Mouse (Mus musculus) intestine, embryonic 15.5 days (tissue): Measurements from ENCODE around the gene Pxylp1. TPM values are rescaled to one million over a fixed set of nuclear protein-coding genes. Genes with fewer than 3 reads are reported as not detected.
A peak's percentile ranks its signal among the peaks of the same experiment; 100 is the strongest.
"Not testable (repeated sequence)": the region's sequence is repeated elsewhere in the genome, so short reads cannot be mapped to it uniquely, and the experiment has no call there.

Source experiments
- ATAC-seq: fragments of 200-750 bp; cut with Nextera tagmentation; 2 replicates; pipeline ENCODE4 v1.8.0; 2017; ENCODE audit warnings: moderate TSS enrichment, moderate library complexity
- H3K27ac ChIP-seq: fragments of 300-500 bp; sonication (generic); 2 replicates; pipeline ENCODE4 v1.5.1; 2015; ENCODE audit warnings: mild to moderate bottlenecking, inconsistent platforms
- H3K27me3 ChIP-seq: fragments of 300-500 bp; sonication (generic); replicated peaks from 2 replicates; pipeline ENCODE4 v1.6.1; 2015; ENCODE audit warnings: inconsistent platforms
- H3K36me3 ChIP-seq: fragments of 300-500 bp; sonication (generic); 2 replicates; pipeline ENCODE4 v1.6.1; 2015; ENCODE audit warnings: inconsistent platforms
- H3K4me1 ChIP-seq: fragments of 300-500 bp; sonication (generic); replicated peaks from 2 replicates; pipeline ENCODE4 v1.6.1; 2015; ENCODE audit warnings: inconsistent platforms
- H3K4me2 ChIP-seq: fragments of 300-500 bp; sonication (generic); replicated peaks from 2 replicates; pipeline ENCODE4 v1.6.1; 2015; ENCODE audit warnings: mild to moderate bottlenecking, inconsistent platforms
- H3K4me3 ChIP-seq: fragments of 300-500 bp; sonication (generic); replicated peaks from 2 replicates; pipeline ENCODE4 v1.5.1; 2015; ENCODE audit warnings: inconsistent platforms
- H3K9ac ChIP-seq: fragments of 300-500 bp; sonication (generic); 2 replicates; pipeline ENCODE4 v1.6.1; 2015; ENCODE audit warnings: inconsistent platforms
- H3K9me3 ChIP-seq: fragments of 300-500 bp; sonication (generic); 2 replicates; pipeline ENCODE4 v1.6.1; 2016; ENCODE audit warnings: inconsistent platforms
- WGBS: fragments of 180-500 bp; shearing (Covaris S2); methylation state at CpG from one replicate; pipeline ENCODE4 v1.1.7; 2015; 5-methylcytosine and 5-hydroxymethylcytosine counted together
- polyA plus RNA-seq: library from polyadenylated mRNA; unstranded; fragments of >200 nt; fragmentation: Nextera tagmentation; extraction: Ambion mirVana; gene quantifications from 2 replicates; pipeline ENCODE4 v1.2.1, GENCODE M21; 2015

The Pxylp1 gene
- 37.6 and 41.5 TPM in 2 replicates for polyA plus RNA-seq

DNA sequence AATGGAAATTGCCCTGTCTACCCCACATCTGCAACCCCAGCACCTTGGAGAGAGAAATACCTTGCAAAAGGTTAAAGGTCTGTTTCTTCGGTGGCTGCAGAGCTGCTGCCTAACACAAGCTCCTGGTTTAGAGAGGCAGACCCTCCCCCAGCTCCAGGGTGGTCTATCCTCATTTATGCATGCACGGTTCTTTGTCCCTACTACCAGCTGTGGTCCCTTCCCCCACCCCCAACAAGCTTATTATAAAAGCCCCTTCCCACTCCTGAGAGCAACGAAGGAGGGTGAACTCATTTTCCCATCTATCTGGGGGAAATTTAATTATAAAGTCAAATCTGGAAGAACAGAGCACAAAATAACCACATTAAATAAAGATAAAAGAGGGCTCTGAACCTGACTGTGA is at the start of gene Pxylp1:
TSS of gene Pxylp1 (minus strand) at position 124 of the 400 bp plus-strand sequence.
- no peaks in the 10 kb centered on the region for H3K9me3 ChIP-seq
- no peak for ATAC-seq
- no peak within 1 kb of the TSS; the same call in 1 of the 2 replicates for H3K4me2 ChIP-seq
- H3K9ac ChIP-seq: no peak within 1 kb of the TSS
- H3K27me3 ChIP-seq: no peaks in the 10 kb centered on the region
- WGBS: 28% methylated on average over 3 of the region's 3 CpGs
- peaks cover 24% of the 10 kb centered on the region for H3K4me1 ChIP-seq
- H3K27ac ChIP-seq: no peak within 1 kb of the TSS
- H3K36me3 ChIP-seq: no peaks in the 10 kb centered on the region
- H3K4me3 ChIP-seq: no peak within 1 kb of the TSS

- no peaks in the 10 kb centered on the region for H3K9me3 ChIP-seq
- H3K27ac ChIP-seq: no peak overlapping the region
- no peak overlapping the region for H3K9ac ChIP-seq
- no peak overlapping the region for H3K4me2 ChIP-seq
- no peaks in the 10 kb centered on the region for H3K36me3 ChIP-seq
- no peaks in the 10 kb centered on the region for H3K27me3 ChIP-seq
- no peak for ATAC-seq
- H3K4me3 ChIP-seq: no peak overlapping the region
- H3K4me1 ChIP-seq: no peaks in the 10 kb centered on the region
- WGBS: 75% methylated on average over 5 of the region's 5 CpGs
These were observed 46.4 kb upstream of the Pxylp1 start for GRCm38 (mm10) chr9:96938887-96939286.

- H3K4me3 ChIP-seq, H3K27ac ChIP-seq, H3K36me3 ChIP-seq, H3K4me1 ChIP-seq, H3K9ac ChIP-seq, H3K4me2 ChIP-seq, H3K27me3 ChIP-seq, H3K9me3 ChIP-seq, ATAC-seq: not testable (repeated sequence)
- WGBS: 98% methylated on average over 2 of the region's 2 CpGs
These were observed 44.0 kb upstream of the Pxylp1 start for GRCm38 (mm10) chr9:96936427-96936826.

GRCm38 (mm10) chr9:96935556-96936300 is 43.3 kb upstream of the Pxylp1 start:
- no peaks in the 10 kb centered on the region for H3K27me3 ChIP-seq
- H3K4me1 ChIP-seq: no peaks in the 10 kb centered on the region
- H3K9me3 ChIP-seq: no peaks in the 10 kb centered on the region
- no peak for ATAC-seq
- no peaks in the 10 kb centered on the region for H3K36me3 ChIP-seq
- WGBS: 61% methylated on average over 15 of the region's 15 CpGs
- no peak overlapping the region for H3K4me2 ChIP-seq
- no peak overlapping the region for H3K4me3 ChIP-seq
- H3K27ac ChIP-seq: no peak overlapping the region
- no peak overlapping the region for H3K9ac ChIP-seq

DNA sequence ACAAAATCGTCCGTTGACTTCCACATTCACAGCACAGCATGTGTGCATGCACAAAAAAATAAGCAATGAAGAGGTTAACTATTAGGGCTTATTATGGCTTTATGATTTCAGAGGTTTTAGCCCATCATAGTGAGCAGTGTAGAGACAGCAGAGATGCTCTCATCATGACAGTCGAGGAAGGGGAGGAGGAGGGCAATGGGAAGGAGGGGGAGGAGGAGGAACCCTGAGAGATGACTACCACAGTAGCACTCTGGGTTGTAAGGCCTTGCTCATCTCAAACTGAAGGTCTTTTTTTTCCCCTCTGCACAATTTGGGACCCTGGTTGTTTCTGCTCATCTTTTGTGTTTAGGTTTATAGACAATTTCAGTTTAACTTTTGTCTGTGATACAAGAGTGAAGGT is 42.3 kb upstream of the Pxylp1 start:
- no peaks in the 10 kb centered on the region for H3K27me3 ChIP-seq
- H3K9me3 ChIP-seq: no peaks in the 10 kb centered on the region
- no peak overlapping the region for H3K4me2 ChIP-seq
- 75% methylated on average over 3 of the region's 3 CpGs for WGBS
- no peak overlapping the region for H3K9ac ChIP-seq
- no peaks in the 10 kb centered on the region for H3K36me3 ChIP-seq
- H3K4me3 ChIP-seq: no peak overlapping the region
- H3K27ac ChIP-seq: no peak overlapping the region
- no peak for ATAC-seq
- no peaks in the 10 kb centered on the region for H3K4me1 ChIP-seq

GRCm38 (mm10) chr9:96932751-96933150 is 40.3 kb upstream of the Pxylp1 start:
- H3K4me3 ChIP-seq: no peak overlapping the region
- H3K36me3 ChIP-seq: no peaks in the 10 kb centered on the region
- H3K27me3 ChIP-seq: no peaks in the 10 kb centered on the region
- no peak overlapping the region for H3K9ac ChIP-seq
- no peak for ATAC-seq
- H3K27ac ChIP-seq: no peak overlapping the region
- H3K4me2 ChIP-seq: no peak overlapping the region
- H3K4me1 ChIP-seq: no peaks in the 10 kb centered on the region
- H3K9me3 ChIP-seq: no peaks in the 10 kb centered on the region
- 86% methylated on average over 8 of the region's 8 CpGs for WGBS

DNA sequence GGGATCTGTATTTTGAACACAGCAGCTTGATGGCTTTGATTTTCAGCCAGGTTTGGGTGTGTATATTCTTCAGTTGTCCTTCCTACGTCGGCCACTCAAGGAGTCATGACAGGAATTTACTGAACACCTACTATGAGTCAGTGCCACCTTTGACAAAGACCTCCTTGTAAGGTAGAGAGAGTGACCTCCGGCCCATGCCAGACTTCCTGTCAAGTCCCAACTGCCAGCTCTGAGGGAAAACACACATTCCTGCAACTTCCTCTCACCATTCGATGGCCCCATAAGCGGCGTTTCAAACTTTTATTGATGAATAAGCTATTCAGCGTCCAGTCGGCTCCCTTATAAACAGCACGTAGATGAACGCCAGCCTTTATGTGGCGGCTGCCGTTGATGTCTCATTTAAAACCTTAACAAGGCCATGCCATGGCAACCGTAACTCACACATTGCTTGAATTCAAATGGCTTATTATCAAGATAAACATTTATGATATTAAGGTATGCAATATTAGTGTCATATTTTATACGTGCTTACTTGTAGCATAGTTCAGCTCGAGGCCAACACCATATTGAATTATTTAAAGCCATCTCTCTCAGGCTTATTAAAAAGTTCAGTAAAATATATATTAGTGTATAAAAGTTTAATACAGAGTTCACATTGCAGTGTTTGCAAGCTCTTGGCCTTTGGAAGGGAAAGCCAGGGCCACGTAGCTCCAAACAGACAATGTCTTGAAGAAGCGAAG is 31.3 kb upstream of the Pxylp1 start:
- Histone ChIP-seq H3K4me1 (no peaks in the 10 kb centered on the region; the same call in 1 of the 2 replicates), H3K27me3 (no peaks in the 10 kb centered on the region), H3K4me2 (no peak overlapping the region), H3K4me3 (no peak overlapping the region), H3K9ac (no peak overlapping the region), H3K36me3 (no peaks in the 10 kb centered on the region), H3K27ac (no peak overlapping the region), H3K9me3 (no peaks in the 10 kb centered on the region)
- 47% methylated on average over 17 of the region's 17 CpGs for WGBS
- no peak for ATAC-seq

DNA sequence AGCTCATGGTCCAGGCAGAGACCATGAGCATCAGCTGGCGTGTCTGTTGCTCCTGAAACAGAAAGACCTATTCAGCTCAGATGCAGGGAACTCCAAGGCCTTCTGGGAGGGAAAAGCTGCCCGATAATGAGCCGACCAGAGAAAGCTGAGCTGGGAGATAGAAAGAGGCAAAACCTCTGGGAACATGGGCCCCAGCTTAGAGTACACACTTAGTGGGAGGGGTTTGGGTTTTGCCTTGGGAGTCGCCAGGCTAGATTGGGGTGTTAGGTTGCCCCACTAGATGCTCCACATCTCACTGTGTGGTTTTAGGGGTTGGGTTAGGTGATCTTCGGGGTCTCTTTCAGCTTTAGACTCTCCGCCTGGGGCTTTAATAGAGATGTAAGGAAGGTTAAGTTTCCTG is 30.6 kb upstream of the Pxylp1 start:
- no peak overlapping the region for H3K4me3 ChIP-seq
- H3K27me3 ChIP-seq: no peaks in the 10 kb centered on the region
- no peak for ATAC-seq
- H3K36me3 ChIP-seq: no peaks in the 10 kb centered on the region
- H3K9ac ChIP-seq: no peak overlapping the region
- H3K27ac ChIP-seq: no peak overlapping the region
- WGBS: 73% methylated on average over 6 of the region's 6 CpGs
- H3K4me1 ChIP-seq: no peaks in the 10 kb centered on the region; the same call in 1 of the 2 replicates
- no peak overlapping the region for H3K4me2 ChIP-seq
- H3K9me3 ChIP-seq: no peaks in the 10 kb centered on the region

DNA sequence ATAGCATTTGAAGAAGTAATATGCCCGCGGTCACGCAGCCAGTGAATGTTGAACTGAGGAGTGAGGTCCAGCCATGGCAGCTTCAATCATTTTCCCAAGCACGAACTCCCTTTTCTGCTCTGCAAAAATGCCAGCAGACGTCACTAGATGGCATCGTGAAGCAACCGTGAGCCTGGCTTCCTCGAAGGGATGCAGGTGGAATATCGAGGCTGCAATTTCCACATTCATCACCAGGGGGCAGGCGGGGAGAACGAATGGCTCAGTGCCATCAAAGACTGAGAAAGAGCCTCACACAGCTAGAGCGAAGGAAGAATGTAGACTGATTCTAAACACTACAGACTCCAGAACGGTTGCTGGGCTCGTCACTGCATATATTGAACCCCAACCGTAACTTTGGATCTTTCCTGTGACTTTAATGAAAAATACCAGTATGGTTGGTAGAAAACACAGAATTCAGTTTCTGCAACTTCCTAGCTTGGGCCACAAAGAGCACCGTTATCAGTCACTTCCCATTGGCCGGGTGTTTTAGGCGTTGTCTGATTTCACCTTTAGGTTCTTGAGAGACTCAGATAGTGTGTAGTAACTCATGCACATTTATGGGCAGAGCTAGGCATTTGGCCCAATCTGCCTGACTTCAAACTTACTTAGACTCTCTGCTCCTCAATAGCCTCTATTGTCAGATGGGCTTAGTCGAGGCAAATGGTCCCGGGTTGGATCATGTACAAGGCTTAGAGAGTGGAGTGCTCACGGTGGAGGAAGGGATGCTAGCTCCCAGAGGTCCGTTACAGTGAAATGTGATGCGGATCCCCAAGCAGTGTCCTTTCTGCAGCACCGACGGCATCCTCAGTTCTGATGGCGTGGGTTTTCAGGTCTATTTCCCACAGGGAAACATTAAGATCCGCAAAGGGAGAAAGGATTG is 24.4 kb upstream of the Pxylp1 start:
- WGBS: 40% methylated on average over 27 of the region's 27 CpGs

GRCm38 (mm10) chr9:96916076-96916475 is 23.6 kb upstream of the Pxylp1 start:
- H3K4me1 ChIP-seq: no peaks in the 10 kb centered on the region
- 42% methylated on average over 7 of the region's 7 CpGs for WGBS
- no peak overlapping the region for H3K4me3 ChIP-seq
- no peaks in the 10 kb centered on the region for H3K27me3 ChIP-seq
- H3K9ac ChIP-seq: no peak overlapping the region
- no peak overlapping the region for H3K27ac ChIP-seq
- no peaks in the 10 kb centered on the region for H3K9me3 ChIP-seq
- no peaks in the 10 kb centered on the region for H3K36me3 ChIP-seq
- H3K4me2 ChIP-seq: no peak overlapping the region
- ATAC-seq: no peak

More for the DNA sequence above, 24.4 kb upstream of the Pxylp1 start:
- Histone ChIP-seq H3K27ac (no peak overlapping the region), H3K27me3 (no peaks in the 10 kb centered on the region), H3K4me1 (no peaks in the 10 kb centered on the region), H3K9ac (no peak overlapping the region), H3K4me2 (no peak overlapping the region), H3K4me3 (no peak overlapping the region), H3K36me3 (no peaks in the 10 kb centered on the region), H3K9me3 (no peaks in the 10 kb centered on the region)
- peak; percentile 90 for ATAC-seq

DNA sequence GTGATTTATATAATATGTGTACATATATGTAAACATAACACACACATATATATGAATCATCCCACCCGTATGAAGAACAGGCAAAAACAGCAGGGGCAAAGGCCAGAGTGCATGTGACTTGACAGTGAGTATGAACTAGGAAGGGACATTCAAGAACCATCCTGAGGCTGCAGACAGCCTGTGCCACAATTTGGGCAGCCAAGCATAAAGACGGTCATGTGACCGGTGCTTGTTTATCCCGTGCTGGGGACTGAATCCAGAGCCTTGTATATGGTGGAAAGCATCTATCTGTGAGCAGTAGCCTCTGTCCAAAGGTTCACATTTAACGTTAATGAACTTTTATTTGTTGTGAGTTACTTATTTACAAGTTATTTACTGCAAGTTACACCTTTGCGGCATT is 22.4 kb upstream of the Pxylp1 start:
- Histone ChIP-seq H3K4me3 (no peak overlapping the region), H3K27ac (no peak overlapping the region), H3K4me2 (no peak overlapping the region), H3K36me3 (no peaks in the 10 kb centered on the region), H3K9ac (no peak overlapping the region), H3K4me1 (no peaks in the 10 kb centered on the region; the same call in 1 of the 2 replicates), H3K9me3 (no peaks in the 10 kb centered on the region), H3K27me3 (no peaks in the 10 kb centered on the region)
- WGBS: 79% methylated on average over 6 of the region's 6 CpGs
- no peak for ATAC-seq

DNA sequence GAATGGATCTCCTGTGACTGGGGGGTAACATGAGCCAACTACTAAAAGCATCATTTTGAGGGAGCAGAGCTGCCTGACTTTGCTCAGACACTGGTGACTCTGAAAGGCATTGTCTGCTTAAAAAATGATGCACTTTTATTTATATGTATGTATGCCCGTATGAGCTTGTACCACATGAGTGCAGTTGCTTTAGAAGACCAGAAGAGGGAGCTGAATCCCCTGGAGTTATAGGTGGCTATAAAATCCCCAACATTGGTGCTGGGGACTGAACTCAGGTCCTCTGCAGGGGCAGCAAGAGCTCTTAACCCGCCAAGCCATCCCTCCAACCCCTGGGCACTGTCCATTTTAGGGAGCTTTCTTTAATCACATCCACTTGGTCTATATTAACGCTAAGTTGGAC is 21.5 kb upstream of the Pxylp1 start:
- no peaks in the 10 kb centered on the region for H3K9me3 ChIP-seq

More for the DNA sequence above, 21.5 kb upstream of the Pxylp1 start:
- H3K4me1 ChIP-seq: no peaks in the 10 kb centered on the region; the same call in 1 of the 2 replicates
- no peak overlapping the region for H3K4me3 ChIP-seq
- H3K4me2 ChIP-seq: no peak overlapping the region
- H3K27ac ChIP-seq: no peak overlapping the region
- ATAC-seq: no peak
- no peaks in the 10 kb centered on the region for H3K36me3 ChIP-seq
- H3K27me3 ChIP-seq: no peaks in the 10 kb centered on the region
- 92% methylated on average over 3 of the region's 3 CpGs for WGBS
- no peak overlapping the region for H3K9ac ChIP-seq
